Mouse (Mus musculus) lung, adult 2 months (tissue): ENCODE data around the gene Gm10128.
"Not testable (repeated sequence)": the region's sequence is repeated elsewhere in the genome, so short reads cannot be mapped to it uniquely, and the experiment has no call there.

ENCODE experiments used
- CTCF ChIP-seq: fragments of 200-500 bp; IDR thresholded peaks from 2 replicates; pipeline ENCODE4 v1.5.1; 2011; ENCODE audit warnings: mild to moderate bottlenecking, low read length, control low read depth; ENCODE audit not compliant: insufficient read depth
- POLR2A ChIP-seq: fragments of 200-500 bp; IDR thresholded peaks from 2 replicates; pipeline ENCODE4 v1.6.1; 2011; ENCODE audit warnings: low read depth, mild to moderate bottlenecking, control low read depth, low read length, borderline replicate concordance; ENCODE audit errors: extremely low read depth

DNA sequence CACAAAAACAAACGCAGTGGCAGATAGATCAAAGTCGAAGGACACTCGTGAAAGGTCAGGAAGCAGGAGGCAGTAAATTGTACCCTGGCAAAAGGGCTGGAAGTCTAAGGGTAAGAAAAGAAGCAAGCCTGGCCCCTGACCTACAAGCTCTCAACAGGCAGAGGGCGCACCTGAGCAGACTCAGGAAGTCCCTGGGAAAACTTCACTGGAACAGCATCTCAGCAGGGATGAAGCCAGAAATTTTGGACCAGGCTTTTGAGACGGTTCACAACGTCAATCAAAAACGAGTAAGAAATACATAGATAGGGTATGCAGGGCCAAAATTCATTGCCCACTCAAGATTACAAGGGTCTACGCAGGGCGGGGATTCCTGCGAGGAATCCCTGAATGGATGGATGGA, 13.7 kb upstream of the Gm10128 start:
- not testable (repeated sequence) for TF ChIP-seq CTCF, POLR2A
